Mouse (Mus musculus) liver, embryonic 16.5 days (tissue): Measurements from ENCODE around the gene R3hdm1. TPM values are rescaled to one million over a fixed set of nuclear protein-coding genes. Genes with fewer than 3 reads are reported as not detected.

Source experiments
- ATAC-seq: fragments of 200-750 bp; cut with Nextera tagmentation; 2 replicates; pipeline ENCODE4 v1.8.0; 2017; ENCODE audit warnings: low read depth, mild to moderate bottlenecking, moderate number of reproducible peaks, moderate library complexity
- H3K27ac ChIP-seq: fragments of 300-500 bp; sonication (generic); 2 replicates; pipeline ENCODE4 v1.5.1; 2014; ENCODE audit warnings: mild to moderate bottlenecking, low read length
- H3K27me3 ChIP-seq: fragments of 300-500 bp; sonication (generic); 2 replicates; pipeline ENCODE4 v1.6.1; 2014; ENCODE audit warnings: low read depth, low read length, mixed read lengths; ENCODE audit not compliant: control insufficient read depth, insufficient read depth
- H3K36me3 ChIP-seq: fragments of 300-500 bp; sonication (generic); 2 replicates; pipeline ENCODE4 v1.6.1; 2014; ENCODE audit warnings: mild to moderate bottlenecking; ENCODE audit not compliant: control insufficient read depth, insufficient read depth
- H3K4me1 ChIP-seq: fragments of 300-500 bp; sonication (generic); 2 replicates; pipeline ENCODE4 v1.6.1; 2014; ENCODE audit warnings: low read depth, low read length, mixed read lengths; ENCODE audit not compliant: control insufficient read depth
- H3K4me2 ChIP-seq: fragments of 300-500 bp; sonication (generic); 2 replicates; pipeline ENCODE4 v1.6.1; 2014; ENCODE audit warnings: low read depth, low read length, mixed read lengths
- H3K4me3 ChIP-seq: fragments of 300-500 bp; sonication (generic); 2 replicates; pipeline ENCODE4 v1.5.1; 2014; ENCODE audit warnings: low read depth, mild to moderate bottlenecking, low read length
- H3K9ac ChIP-seq: fragments of 300-500 bp; sonication (generic); 2 replicates; pipeline ENCODE4 v1.6.1; 2014; ENCODE audit warnings: low read depth, low read length
- H3K9me3 ChIP-seq: fragments of 300-500 bp; sonication (generic); replicated peaks from 2 replicates; pipeline ENCODE4 v1.6.1; 2016; ENCODE audit warnings: low read length; ENCODE audit not compliant: control insufficient read depth
- WGBS: fragments of 180-500 bp; shearing (Covaris S2); extraction: QIAGEN DNeasy Blood & Tissue Kit; methylation state at CpG from one replicate; pipeline ENCODE4 v1.1.7; 2014; ENCODE audit not compliant: insufficient replicate concordance; 5-methylcytosine and 5-hydroxymethylcytosine counted together
- polyA plus RNA-seq: library from polyadenylated mRNA; unstranded; fragments of >200 nt; fragmentation: Nextera tagmentation; extraction: Ambion mirVana; gene quantifications from 2 replicates; pipeline ENCODE4 v1.2.1, GENCODE M21; 2015

Gene R3hdm1
- polyA plus RNA-seq, result 31.5 and 33.1 TPM in 2 replicates

GRCm38 (mm10) chr1:128102641-128103461, at the start of gene R3hdm1, which contains the start of gene Zranb3:
TSS of gene R3hdm1 (plus strand) at chr1:128103301.
TSS of gene Zranb3 (minus strand) at chr1:128103047.
- WGBS, result under 1% methylated on average over 43 of the region's 43 CpGs
- Histone ChIP-seq H3K4me2 (peak within 1 kb of the TSS; percentile 74), H3K9ac (peak within 1 kb of the TSS; percentile 98), H3K4me1 (peaks cover 2% of the 10 kb centered on the region), H3K27ac (peak within 1 kb of the TSS; percentile 96), H3K27me3 (no peaks in the 10 kb centered on the region), H3K9me3 (no peaks in the 10 kb centered on the region), H3K4me3 (peak within 1 kb of the TSS; percentile 99), H3K36me3 (no peaks in the 10 kb centered on the region)
- peak; percentile 93 for ATAC-seq

GRCm38 (mm10) chr1:128057269-128057668, 45.8 kb upstream of the R3hdm1 start:
- ATAC-seq, result no peak
- Histone ChIP-seq H3K27ac (no peak overlapping the region), H3K9ac (no peak overlapping the region), H3K36me3 (no peaks in the 10 kb centered on the region), H3K9me3 (no peaks in the 10 kb centered on the region), H3K4me2 (no peak overlapping the region), H3K4me3 (no peak overlapping the region), H3K27me3 (no peaks in the 10 kb centered on the region), H3K4me1 (no peaks in the 10 kb centered on the region; the same call in 1 of the 2 replicates)
- 79% methylated on average over 4 of the region's 4 CpGs for WGBS

- 74% methylated on average over 5 of the region's 5 CpGs for WGBS
- H3K4me2 ChIP-seq, result no peak overlapping the region
Observed at GRCm38 (mm10) chr1:128058625-128059024, 44.5 kb upstream of the R3hdm1 start.

GRCm38 (mm10) chr1:128060655-128061344, 42.3 kb upstream of the R3hdm1 start:
- Histone ChIP-seq H3K9me3 (no peaks in the 10 kb centered on the region), H3K4me3 (no peak overlapping the region), H3K4me1 (no peaks in the 10 kb centered on the region; the same call in 1 of the 2 replicates), H3K27me3 (no peaks in the 10 kb centered on the region), H3K4me2 (no peak overlapping the region), H3K9ac (no peak overlapping the region), H3K36me3 (no peaks in the 10 kb centered on the region), H3K27ac (no peak overlapping the region)
- no peak for ATAC-seq
- 42% methylated on average over 8 of the region's 8 CpGs for WGBS

More at GRCm38 (mm10) chr1:128058625-128059024, 44.5 kb upstream of the R3hdm1 start:
- Histone ChIP-seq H3K4me1 (no peaks in the 10 kb centered on the region; the same call in 1 of the 2 replicates), H3K36me3 (no peaks in the 10 kb centered on the region), H3K9ac (no peak overlapping the region), H3K27me3 (no peaks in the 10 kb centered on the region), H3K4me3 (no peak overlapping the region), H3K9me3 (no peaks in the 10 kb centered on the region), H3K27ac (no peak overlapping the region)
- ATAC-seq, result no peak

GRCm38 (mm10) chr1:128061401-128061800, 41.7 kb upstream of the R3hdm1 start:
- H3K27me3 ChIP-seq, result no peaks in the 10 kb centered on the region
- WGBS, result 47% methylated on average over 1 of the region's 1 CpGs
- no peaks in the 10 kb centered on the region for H3K36me3 ChIP-seq
- H3K9me3 ChIP-seq, result no peaks in the 10 kb centered on the region
- H3K4me2 ChIP-seq, result no peak overlapping the region
- no peak overlapping the region for H3K27ac ChIP-seq
- no peak overlapping the region for H3K9ac ChIP-seq
- H3K4me1 ChIP-seq, result no peaks in the 10 kb centered on the region; the same call in 1 of the 2 replicates
- no peak overlapping the region for H3K4me3 ChIP-seq
- no peak for ATAC-seq

- WGBS, result 29% methylated on average over 1 of the region's 1 CpGs
- ATAC-seq, result no peak
- no peaks in the 10 kb centered on the region for H3K9me3 ChIP-seq
- no peak overlapping the region for H3K4me2 ChIP-seq
- H3K36me3 ChIP-seq, result no peaks in the 10 kb centered on the region
- no peaks in the 10 kb centered on the region for H3K27me3 ChIP-seq
- H3K27ac ChIP-seq, result no peak overlapping the region
- H3K9ac ChIP-seq, result no peak overlapping the region
- H3K4me3 ChIP-seq, result no peak overlapping the region
- H3K4me1 ChIP-seq, result no peaks in the 10 kb centered on the region; the same call in 1 of the 2 replicates
Observed at GRCm38 (mm10) chr1:128062167-128062566, 40.9 kb upstream of the R3hdm1 start.

- 77% methylated on average over 6 of the region's 6 CpGs for WGBS
- Histone ChIP-seq H3K4me2 (no peak overlapping the region), H3K36me3 (no peaks in the 10 kb centered on the region), H3K9ac (no peak overlapping the region), H3K4me1 (no peaks in the 10 kb centered on the region; the same call in none of the 2 replicates), H3K27ac (no peak overlapping the region), H3K9me3 (no peaks in the 10 kb centered on the region), H3K27me3 (no peaks in the 10 kb centered on the region), H3K4me3 (no peak overlapping the region)
- ATAC-seq, result no peak
Observed at GRCm38 (mm10) chr1:128064716-128065115, 38.4 kb upstream of the R3hdm1 start.

- WGBS, result 38% methylated on average over 2 of the region's 2 CpGs
- Histone ChIP-seq H3K9me3 (no peaks in the 10 kb centered on the region), H3K4me1 (no peaks in the 10 kb centered on the region; the same call in none of the 2 replicates), H3K27me3 (no peaks in the 10 kb centered on the region), H3K36me3 (no peaks in the 10 kb centered on the region), H3K4me3 (no peak overlapping the region), H3K9ac (no peak overlapping the region), H3K4me2 (no peak overlapping the region), H3K27ac (no peak overlapping the region)
- 0 out of 2 replicates have a peak, but pooled peaks have one; percentile 35 for ATAC-seq
Observed at GRCm38 (mm10) chr1:128068945-128069397, 34.1 kb upstream of the R3hdm1 start.
